Mouse (Mus musculus): Measurements from ENCODE around the gene Ghrh.
"Not testable (repeated sequence)": the region's sequence is repeated elsewhere in the genome, so short reads cannot be mapped to it uniquely, and the experiment has no call there.

Gene Ghrh

DNA sequence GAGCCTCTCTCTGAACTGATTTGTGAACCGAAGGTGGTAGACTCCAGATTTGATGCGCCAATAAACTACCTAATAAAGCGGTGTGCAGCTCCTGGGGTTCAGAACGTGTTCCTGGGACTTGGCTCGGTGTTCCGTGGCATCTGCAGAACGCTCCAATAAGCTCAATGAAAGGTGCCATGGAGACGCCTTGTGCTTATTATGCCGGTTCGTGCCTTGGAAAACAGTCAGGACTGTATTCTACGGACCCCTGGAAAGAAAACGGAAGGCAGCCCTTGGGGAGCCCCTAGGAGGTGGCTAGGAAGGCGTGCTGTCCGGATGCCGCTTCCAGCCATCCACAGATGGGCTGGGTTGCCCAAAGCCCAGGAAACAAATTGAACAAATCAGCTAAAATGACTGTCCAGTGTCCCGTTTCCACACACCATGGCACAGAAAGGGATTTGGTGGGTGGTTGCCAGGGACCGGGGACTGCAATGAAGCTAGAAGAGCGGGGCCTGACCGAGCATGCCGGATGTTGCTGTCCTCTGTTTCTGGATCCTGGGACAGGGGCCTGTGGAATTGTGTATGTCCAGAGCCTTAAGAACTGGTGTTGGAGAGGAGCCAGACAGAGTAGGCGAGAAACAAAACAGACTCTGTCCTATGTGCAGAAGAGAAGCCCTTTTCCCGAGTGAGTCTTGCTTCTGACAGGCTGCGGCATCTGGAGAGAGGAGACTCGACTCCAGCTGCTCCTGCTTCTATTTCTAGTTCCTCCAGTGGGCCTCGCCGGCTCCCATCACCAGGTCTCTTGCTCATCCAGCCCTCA is at the start of gene Ghrh:
TSS of gene Ghrh (minus strand) at position 146 of the 799 bp plus-strand sequence.
- DNase-seq, result peak; percentile 65

DNA sequence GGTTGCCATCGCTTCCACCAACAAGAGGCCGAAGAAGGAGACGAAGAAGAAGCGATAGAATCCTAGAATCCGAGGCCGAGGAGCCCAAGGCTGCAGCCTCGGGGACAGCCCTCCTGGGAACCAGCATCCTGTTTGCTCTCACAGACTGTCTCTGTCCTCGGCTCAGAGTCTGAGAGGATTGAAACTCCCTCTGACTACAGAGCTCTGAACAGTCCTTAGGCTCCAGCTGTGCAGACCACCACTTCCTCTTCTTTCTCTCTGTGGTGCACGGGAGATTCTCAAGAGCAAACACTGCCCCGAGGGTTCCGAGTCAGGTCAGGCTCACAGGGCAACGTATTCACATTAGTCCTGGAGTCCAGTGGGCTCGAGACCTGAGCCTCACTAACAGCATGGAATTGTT is 48.7 kb upstream of the Ghrh start:
- DNase-seq, result no peak

DNA sequence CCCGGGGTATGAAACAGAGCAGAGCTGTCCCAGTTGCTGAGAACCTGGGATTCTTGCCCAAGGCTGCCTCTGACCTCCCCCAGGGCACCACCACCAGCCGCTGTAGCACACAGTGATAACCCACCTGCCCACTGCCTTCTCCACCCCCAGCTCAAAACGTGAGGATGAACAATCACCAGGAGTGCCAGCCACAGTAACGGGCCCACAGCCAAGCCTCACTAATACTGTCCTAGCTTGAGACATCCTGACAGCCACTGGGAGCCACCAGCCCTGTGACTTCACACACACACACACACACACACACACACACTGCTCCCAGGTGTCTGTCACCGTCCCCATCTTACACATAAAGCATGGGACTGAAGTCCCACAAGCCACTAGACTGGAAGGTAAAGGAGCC is 48.1 kb upstream of the Ghrh start:
- DNase-seq, result no peak

DNA sequence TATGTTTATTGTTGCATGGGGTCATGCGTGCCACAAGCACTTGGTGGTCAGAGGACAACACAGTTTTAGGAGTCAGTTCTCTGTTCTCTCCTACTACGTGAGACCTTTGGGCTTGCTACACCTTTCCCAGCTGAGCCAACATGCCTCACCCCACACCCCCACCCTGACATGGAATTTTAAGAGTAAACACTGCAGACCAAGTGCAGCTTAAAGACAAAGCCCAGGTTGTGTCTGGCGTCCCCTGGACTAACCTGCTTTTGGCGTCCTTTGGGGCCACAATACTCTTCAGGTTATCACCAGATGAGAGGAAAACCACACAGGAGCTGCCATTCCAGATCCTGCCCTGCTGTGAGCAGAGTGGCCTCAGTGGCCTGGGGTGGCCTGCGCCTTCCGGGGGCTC is 47.6 kb upstream of the Ghrh start:
- DNase-seq, result no peak

DNA sequence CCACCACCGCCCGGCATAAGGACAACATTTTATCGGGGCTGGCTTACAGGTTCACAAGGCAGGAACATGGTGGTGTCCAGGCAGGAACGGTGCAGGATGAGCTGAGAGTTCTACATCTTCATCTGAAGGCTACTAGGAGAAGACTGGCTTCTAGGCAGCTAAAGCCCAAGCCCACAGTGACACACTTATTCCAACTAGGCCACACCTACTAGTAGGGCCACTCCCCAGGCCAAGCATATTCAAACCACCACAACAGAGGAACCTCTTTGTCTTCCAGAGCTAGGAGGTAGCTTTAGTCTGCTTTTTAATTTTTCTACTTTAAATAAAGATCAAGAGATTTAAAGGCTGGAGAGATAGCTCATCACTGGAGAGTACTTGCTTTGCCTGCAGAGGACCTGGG is 46.2 kb upstream of the Ghrh start:
- no peak for DNase-seq

DNA sequence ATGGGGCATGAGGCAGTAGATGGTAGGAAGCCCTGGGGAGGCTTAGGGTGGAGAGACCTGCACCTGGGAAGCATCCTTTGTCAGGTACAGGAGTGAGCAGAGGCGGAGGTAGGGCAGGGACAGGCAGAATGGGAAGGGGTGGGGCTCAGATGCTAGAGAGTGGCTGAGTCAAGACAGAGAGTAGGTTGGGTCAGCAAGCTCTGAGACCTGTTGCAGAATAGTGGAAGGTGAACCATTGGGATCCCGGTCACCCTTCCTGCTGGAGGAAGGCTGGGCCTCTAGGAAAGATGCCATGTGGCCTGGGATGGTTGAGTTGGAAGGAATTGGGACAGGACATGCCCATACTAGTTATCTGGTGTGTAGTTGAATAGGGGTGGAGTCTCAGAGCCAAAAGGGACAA is 45.0 kb upstream of the Ghrh start:
- DNase-seq, result no peak

DNA sequence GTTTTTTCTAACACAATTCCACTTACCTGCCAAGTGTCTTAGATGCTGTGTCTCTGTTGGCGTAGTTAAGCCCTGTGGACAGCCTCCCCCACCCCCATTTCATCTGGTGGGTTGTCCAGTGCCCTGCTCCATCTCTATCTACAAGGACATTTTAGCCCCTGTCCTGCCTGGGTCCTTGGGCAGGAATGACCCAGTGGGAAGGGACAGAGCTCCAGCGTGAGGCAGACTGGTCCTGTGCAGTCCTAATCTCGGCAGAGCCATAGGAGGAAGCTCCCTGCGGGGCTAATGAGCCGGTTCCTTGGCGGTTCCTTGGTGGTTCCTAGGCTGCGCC is 42.2 kb upstream of the Ghrh start:
- no peak for DNase-seq

DNA sequence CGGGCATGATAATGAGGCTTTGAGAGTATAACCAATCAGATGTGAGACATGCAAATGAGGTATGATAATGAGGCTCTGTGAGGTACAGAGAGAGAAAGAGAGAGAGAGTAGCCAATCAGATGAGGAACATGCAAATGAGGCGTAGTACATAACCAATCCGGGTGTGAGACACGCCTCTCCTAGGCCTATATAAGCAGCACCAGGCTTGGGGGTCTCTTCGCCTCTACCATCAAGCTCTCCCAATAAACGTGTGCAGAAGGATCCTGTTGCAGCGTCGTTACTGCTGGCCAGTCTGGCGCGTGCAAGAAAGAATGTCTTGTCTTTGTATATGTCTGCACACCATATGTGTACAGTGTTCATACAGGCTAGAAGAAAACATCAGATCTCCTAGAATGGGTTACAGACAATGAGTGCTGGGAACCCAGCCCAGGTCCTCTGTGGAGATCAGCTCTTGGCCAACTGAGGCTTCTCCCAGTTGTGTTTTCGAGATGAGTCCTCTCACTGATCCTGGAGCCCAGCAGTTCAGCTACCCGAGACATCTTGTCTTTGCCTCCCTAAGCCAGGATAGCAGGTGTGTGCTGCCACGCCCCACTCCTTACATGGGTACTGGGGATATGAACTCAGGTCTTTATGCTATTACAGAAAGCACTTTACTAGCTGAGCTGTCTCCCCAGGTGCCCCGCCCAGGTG is 41.7 kb upstream of the Ghrh start:
- DNase-seq, result not testable (repeated sequence)

DNA sequence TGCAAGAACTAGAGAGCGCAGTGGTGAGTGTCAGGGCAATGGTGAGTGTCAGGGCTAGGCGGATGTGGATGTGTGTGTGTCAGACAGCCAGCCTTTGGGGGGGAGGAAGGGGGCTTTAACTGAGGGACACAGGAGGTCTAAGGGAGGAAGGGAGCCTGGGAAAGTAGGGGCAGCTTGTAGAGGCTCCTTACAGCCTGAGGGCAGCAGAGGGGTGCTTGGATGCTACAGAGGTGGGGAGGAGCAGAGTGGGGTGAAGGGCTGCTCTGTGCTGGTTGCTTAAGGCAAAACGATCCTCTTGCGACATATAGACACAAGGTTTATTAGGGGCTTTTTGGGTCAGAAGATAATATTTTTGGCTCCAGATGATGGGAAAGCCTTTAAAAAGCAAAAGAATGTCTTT is 37.5 kb upstream of the Ghrh start:
- no peak for DNase-seq

DNA sequence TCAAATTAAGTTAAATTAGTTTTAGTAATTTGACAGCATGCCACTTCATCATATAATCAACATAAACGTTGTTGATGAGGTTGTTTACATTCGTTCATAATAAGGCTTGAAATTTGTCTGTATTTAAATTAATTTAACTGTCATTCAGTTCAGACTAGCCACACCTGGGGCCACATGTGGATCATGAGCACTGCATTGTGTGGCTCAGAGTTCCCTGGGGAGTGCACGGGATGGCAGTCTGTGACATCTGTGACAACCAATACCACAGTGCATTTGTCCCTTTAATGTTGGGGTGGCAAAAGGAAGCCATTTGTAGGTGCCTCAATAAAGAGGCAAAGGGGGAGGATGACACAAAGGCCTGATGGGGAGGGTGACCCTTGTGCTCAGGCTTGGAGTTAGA is 29.7 kb upstream of the Ghrh start:
- no peak for DNase-seq

DNA sequence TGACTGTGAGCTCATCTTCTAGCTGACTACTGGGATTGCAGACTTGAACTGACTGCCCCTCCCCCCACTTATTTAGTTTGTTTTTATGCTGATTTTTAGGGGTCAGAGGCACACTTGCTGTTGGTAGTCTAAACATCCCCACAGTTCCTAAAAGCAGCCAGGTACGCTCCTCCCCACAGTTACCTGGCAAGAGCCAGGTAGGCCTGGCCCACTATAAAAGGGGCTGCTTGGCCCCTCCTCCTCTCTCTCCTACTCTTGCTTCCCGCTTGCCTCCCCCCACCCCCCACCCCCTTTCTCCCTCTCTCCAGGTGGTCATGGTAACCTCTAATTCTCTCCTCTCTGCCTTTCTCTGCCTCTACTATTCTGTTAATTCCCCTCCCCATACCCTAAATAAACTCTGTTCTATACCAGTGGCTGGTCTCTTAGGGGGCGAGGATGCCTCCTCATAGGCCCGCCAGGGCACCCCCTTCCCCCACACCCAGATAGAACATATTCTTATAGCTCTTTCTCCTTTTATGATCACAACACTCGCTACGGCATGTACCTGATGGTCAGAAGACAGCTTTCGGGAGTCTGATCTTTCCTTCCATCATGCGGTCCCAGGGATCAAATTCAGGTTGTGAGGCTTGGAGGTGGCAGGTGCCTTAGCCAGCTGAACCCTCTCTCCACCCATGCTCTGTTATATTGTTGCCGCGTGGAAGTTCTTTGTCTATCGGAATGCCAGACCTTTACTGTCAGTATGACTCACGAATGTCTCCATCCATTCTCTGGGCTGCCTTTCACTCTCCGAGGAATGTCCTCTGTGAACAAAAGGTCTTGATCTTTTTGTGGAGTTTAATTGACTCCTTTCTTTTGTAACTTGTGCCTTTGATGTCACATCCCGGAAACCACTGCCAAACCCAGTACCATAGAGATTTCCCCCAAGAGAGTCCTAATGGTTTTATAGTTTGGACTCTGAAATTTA is 28.8 kb upstream of the Ghrh start:
- DNase-seq, result no peak

DNA sequence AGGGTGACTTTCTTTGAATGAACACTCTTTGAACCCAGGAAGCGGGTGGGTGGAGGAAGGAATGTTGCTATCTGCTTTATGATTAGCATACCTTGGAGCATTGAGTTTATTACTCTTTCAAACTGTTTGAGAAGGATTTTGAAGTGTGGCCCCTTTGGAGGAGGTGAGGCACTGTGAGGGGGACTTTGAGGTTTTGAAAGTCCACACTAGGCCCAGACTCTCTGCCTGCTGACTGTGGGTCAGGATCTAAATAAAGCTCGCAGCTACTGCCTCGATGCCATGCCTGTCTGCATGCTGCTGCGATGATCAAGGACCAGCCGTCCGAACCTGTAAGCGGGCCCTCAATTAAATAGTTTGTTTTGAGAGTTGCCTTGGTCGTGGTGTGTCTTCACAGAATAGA is 27.7 kb upstream of the Ghrh start:
- DNase-seq, result no peak

DNA sequence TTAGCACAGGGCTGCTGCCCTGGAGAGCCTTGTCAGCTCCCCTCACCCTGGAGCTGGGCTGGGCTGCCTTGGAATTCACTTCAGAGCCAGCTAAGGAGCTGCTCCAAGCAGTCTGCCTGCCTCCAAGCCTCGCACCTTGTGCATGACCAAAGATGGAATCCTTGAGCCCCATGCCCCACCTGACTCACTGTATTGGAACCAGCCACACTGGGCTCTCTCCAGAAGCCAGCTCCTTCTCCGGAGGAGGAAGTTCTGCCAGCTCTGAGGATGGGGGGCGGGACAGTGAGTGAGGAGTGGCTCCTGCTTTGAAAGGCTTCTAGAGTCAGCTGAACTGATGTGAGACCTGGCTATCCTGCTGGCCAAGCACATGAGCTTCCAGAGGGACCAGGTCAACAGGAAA is 26.4 kb upstream of the Ghrh start:
- no peak for DNase-seq

DNA sequence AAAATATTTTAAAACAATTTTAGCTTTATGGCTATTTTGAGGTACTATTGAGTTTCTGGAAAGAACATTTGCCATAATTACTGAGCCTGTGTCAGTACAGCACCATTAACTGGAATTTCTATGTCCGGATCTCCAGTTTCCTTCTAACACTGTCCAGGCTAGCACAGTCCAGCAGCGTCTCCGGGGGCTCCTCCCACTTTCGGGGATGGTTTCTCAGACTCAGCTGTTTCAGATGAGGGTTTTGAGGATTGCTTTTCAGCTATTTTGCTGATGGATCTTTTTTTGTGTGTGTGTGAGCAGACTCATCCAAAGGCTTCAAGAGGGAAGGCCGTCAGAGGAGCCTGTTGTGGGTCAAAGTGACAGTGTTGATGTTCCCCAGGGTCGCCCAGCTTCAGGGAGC is 24.4 kb upstream of the Ghrh start:
- no peak for DNase-seq

DNA sequence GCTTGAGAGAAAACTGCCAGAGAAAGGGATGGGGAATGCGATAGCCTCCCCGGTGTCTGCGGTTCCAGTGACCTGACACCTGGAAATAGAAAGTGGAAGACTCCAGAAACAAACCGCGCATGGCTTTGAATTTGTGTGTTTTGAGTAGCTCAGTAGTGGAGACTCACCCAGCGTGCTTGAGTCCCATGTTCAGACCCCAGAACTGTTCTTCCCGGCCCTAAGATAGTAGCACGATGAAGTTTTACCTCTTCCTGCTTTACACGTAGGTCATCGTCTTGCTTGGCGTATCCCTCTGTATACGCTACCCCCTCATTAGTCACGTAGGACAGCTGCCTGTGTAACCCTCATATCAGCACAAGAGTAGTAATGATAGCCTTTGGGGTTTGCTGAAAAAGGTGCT is 20.7 kb upstream of the Ghrh start:
- DNase-seq, result no peak

DNA sequence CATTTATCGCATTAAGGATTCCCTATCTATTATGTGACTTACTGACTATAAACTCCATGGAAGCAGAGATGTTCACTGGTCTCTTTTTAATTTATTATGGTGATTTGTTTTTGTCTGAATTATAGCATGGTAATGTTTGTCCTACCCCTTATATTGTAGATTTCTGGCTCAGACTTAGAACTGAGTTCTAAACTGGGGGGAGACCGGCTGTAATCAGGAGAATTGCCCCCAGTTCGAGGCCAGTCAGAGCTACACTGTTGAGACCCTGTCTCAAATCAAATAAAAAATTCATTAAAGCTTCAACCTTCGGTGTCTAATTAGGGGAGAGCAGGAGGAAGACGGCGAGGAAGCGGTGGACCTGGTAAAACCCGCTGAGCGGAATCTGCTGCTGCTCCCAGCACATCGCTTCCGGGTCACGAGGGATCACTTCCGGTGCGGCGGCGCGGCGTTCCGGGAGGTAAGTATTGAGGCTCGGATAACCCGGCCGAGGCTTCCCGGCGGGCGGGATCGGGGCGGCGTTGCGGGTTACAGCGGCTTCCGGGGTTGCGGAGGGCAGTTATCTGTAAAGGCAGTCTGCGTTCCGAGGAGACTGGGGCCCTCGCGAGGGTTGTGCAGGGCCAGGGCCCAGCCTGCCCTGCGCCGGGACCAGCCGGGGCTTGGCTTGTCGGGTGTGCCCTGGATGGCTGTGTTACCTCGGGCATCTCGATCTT is 20.0 kb upstream of the Ghrh start, which contains the start of gene Manbal:
TSS of gene Manbal (plus strand) at position 411 of the 710 bp plus-strand sequence.
- DNase-seq, result peak; percentile 99

DNA sequence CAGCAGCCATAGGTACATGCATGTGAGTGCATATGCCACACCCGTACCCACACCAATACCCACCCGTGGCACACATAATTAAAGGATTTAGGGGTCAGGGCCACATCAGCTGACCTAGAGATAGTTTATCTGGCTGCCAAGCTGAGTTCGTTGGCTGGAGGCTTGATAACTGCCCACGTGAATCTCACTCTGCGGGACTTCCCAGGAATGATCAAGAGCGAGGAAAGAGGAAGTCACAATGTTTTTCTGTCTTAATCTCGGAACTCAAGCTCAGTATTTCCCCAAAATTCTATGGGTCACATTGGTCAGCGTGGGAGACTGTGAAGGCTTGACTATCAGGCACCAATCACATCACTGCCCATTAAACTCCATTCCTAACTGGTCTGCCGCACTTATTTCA is 19.5 kb upstream of the Ghrh start:
- no peak for DNase-seq

DNA sequence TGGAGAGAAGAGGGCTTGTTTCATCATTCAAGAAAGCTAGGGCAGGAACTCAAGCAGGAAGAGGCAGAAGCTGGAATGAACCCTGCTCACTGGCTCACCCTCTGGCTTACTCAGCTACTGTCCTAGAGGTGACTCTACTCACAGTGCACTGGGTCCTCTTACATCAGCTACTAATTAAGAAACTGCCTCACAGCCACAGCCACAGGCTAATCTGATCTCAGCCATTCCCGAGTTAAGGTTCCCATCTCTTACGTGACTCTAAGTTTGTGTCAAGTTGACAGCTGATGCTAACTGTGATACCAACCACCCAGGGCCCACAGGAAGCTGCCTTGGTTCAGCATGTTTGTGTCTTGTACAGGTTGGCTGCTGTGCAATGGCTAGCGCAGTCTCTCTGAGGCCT is 15.7 kb upstream of the Ghrh start:
- DNase-seq, result no peak

DNA sequence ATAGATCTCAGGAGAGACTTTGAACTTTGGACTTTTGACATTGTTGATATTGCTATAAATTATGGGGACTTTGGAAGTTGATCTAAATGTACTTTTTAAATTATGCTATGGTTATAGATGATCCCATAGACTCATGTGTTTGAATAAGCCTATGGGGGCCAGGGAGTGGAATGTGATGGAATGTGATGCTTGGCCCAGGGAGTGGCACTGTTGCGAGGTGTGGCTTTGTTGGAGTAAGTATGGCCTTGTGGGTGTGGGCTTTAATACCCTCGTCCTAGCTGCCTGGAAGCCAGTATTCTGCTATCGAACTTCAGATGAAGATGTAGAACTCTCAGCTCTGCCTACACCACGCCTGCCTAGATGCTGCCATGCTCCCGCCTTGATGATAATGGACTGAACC is 12.7 kb upstream of the Ghrh start:
- DNase-seq, result no peak

DNA sequence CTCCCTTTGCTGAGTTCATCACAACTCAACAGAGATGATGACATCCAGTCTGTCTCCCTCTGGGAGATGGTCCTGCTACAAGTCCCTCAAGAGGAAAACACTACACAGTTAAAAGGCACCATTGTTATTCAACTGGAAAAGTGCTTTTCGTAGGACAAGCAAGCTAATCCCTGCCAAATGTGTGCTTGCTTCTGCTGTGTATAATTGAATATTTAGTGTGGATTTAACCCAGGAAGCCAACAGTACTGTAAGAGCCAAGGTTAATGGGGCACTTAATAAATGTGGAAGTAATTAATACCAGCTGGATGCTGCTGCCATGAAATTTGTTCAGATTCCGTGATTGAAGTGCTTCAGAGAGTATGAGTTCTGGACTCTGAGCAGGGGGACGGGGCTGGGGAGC is 6.8 kb upstream of the Ghrh start:
- no peak for DNase-seq

DNA sequence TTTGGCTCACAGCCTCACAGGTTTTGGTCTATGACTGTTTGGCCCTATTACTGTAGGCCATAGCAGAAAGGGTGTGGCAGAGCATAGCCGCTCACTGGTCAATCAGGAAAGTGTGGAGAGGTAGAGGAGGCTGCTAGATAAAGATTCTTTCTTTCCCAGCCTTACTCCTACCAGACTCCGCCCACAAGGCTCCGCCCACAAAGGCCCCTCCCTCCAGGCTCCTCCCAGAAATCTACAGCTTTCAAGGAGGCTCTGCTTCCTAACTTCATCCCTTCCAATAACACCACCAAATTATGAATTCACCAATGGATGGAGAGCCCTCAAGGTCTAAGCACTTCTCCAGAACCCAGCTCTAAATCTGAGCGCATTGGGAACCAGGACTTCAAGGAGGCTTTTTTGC is 5.9 kb upstream of the Ghrh start:
- no peak for DNase-seq

DNA sequence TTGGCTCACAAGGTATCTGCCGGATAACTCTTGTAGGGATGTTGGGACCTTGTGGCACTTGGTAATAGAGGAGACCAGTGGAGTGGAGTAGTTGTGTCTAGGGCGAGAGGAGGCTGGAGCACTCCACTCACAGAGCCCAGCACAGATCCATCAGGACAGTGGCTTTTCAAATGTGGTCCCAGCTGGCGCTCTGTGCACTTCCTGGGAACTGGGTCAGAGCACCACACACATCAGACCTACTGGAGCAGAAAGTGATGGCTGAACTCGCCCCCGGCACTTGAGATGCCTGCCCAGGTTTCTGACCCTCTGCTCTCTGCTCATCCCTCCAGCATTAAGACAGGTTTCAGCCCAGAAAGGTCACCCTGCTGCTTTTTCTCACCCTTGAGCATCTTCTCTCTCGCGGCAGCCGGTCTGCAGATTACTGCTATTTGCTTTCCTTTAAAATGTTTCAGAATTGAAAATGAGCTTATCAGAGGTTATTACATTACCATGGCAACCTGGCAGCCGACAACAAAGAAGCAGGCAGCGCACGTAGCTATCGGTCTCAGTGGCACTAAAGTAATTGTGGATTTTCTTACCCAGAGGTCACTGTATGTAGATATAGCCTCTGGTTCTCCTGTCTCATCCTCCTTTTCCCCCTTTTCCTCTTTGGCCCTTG is 1.9 kb upstream of the Ghrh start:
- DNase-seq, result no peak

Measured in right cerebral cortex, postnatal 4 days (tissue).